Mouse (Mus musculus): ENCODE measurements around the gene Cdkn2aipnl.

DNA sequence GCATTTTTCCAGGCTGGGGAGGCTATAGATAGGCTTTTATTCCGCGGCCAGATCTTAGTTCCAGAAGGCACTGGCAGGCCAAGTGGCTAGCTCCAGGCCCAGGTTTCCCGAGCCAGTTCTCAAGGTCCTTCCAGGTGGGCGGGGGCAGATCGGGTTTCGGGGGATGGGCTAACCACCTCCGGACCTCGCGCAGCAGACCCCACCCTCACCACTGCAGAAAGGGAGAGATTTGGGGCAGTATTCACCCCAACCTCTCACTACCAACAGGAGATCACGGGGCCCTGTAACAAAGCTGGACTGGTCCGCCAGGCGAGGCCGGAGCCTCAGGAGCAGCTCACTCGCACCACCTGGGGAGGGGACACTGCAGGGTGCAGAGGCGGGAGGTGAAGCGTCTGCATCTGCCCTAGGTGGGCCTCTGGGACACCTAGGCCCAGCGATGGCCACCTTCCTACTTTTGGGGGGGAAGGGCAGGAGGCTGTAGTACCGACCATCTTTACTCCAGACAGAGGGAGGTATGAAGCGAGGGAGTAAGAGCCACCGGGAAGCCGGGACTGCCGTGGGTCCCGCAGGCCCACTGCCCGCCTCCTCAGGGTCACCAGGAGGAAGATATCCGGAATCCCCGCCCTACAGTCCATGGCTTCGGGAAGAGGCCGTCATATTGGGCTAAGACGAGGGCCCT, 32.3 kb downstream of the Cdkn2aipnl start:
- TF ChIP-seq POLR2A (IDR thresholded peaks at IDR 0.05; ENCODE audit: extremely low read depth, insufficient read depth, low read length) (no peak), CTCF (IDR thresholded peaks at IDR 0.05; ENCODE audit: extremely low read depth, insufficient read depth, low read length) (no peak)
